Mouse (Mus musculus) spleen, embryonic (tissue): ENCODE data around the gene 4930404N11Rik.

Experiments used
- CTCF ChIA-PET: fragments of 350-600 bp; sonication (Branson Sonifier 250); formaldehyde crosslinking; loops from one replicate; lab custom pipeline; 2022; lab: Charles Lee

Gene 4930404N11Rik

GRCm38 (mm10) chr10:81383802-81384604 is 18.4 kb upstream of the 4930404N11Rik start, which contains the start of the genes Dohh and Gm48551:
TSS of gene Dohh (plus strand) at chr10:81384428.
TSS of gene Gm48551 (plus strand) at chr10:81384466.
- CTCF ChIA-PET, result interaction anchor here (0.9 kb wide), 1 partner anchor 10 kb away, joined by 3 read pairs; no protein-coding TSS in a partner anchor

DNA sequence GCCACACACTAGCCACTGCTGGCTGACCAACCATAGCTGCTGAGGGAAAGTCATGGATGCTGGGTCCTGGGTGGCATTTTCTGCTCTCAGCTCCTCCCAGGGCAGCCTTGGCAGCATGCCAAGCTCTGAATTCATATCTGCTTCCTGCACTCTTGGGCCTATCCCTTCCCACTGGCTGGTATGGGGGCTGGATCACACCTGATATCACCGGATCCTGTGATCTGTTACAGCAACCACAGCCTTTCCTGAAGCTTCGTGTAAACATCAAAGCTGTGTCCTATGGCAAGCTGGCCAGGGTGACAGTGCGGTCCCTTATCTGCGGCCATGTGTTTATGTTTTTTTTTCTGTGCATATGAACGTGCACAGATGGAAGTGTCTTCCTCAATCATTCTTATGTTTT is 16.4 kb upstream of the 4930404N11Rik start:
- CTCF ChIA-PET, result interaction anchor here (0.6 to 1.0 kb wide), 3 partner anchors 22 to 790 kb away, joined by 3 to 4 read pairs (median 3); no protein-coding TSS in a partner anchor

DNA sequence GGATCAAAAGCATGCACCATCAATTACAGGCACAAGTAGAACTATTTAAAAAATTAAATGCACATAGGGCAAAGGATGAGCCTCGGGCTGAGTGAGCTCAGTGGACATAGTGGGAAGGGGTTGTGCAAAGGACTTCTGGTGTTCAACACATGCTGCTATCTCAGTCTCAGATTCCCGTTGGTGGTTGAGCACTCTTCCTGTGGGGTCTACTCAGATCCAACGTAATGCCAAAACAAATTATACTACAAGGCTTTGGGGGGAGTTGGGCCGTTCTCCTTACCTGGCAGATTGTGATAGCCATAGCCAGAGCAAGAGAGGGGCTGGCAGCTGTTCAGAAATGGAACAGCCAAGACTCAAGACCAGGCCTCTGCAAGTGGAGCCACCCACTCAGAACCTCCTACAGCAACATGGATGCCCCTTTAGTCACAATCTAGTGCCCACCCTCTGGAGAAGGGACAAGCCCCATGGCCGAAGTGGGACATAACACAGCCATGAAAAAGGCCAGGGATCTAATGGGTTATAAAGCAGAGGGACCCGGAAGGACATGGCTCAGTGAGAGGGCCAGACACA is 14.3 kb upstream of the 4930404N11Rik start:
- CTCF ChIA-PET, result no interaction called here

- CTCF ChIA-PET, result interaction anchor here (0.6 kb wide), 1 partner anchor 89 kb away, joined by 3 read pairs; no protein-coding TSS in a partner anchor
Observed at GRCm38 (mm10) chr10:81379183-81379553, 13.6 kb upstream of the 4930404N11Rik start.

GRCm38 (mm10) chr10:81378553-81379182 is 13.1 kb upstream of the 4930404N11Rik start:
- CTCF ChIA-PET, result interaction anchor here (0.6 kb wide), 1 partner anchor 88 kb away, joined by 3 read pairs; no protein-coding TSS in a partner anchor

GRCm38 (mm10) chr10:81377793-81378552 is 12.4 kb upstream of the 4930404N11Rik start, which contains the start of gene Fzr1:
TSS of gene Fzr1 (minus strand) at chr10:81378516.
- CTCF ChIA-PET, result interaction anchor here (0.7 kb wide), 1 partner anchor 26 kb away, joined by 3 read pairs; no protein-coding TSS in a partner anchor

- CTCF ChIA-PET, result interaction anchor here (0.7 kb wide), 1 partner anchor 25 kb away, joined by 3 read pairs; no protein-coding TSS in a partner anchor
Observed at GRCm38 (mm10) chr10:81377362-81377664, 11.7 kb upstream of the 4930404N11Rik start.

- CTCF ChIA-PET, result no interaction called here
Observed at GRCm38 (mm10) chr10:81376561-81377361, 11.1 kb upstream of the 4930404N11Rik start.

- CTCF ChIA-PET, result no interaction called here
Observed at GRCm38 (mm10) chr10:81375322-81375721, 9.7 kb upstream of the 4930404N11Rik start.

GRCm38 (mm10) chr10:81367207-81367495 is 1.5 kb upstream of the 4930404N11Rik start:
- CTCF ChIA-PET, result interaction anchor here (1.0 kb wide), 1 partner anchor 13 kb away, joined by 3 read pairs; no protein-coding TSS in a partner anchor

DNA sequence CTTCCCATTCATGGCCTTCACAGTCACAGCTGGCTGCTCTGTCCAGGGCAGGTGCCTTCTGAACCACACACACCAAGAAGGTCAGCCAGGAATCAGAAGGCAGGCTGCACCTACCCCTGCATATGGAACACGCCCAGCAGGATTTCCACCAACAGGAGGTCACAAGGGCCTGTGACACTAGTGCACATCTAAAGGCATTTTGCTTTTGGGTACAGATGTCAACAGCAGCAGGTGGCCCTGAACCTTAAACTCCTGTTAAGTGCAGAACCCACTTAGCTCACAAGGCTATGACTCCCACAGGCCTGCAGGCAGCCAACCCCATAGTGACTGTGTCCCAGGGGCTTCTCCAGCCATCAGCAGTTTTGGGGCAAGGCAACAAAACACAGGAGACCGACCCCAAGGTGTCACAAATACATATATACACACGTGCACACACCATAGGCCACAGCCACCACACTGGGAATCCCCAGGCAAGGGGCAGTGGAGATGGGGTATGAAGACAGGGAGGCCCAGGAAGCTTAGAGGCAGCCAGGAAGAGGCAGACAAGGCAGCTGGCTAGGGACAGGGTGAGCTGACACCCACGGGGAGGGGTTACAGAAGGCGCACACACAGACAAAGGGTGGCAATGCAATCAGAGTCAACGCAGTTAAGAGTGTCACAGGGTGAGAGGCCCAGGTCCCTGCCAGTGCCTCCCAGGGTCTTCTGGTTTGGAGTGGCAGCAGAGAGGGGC is 1.0 kb upstream of the 4930404N11Rik start:
- CTCF ChIA-PET, result interaction anchor here (0.6 to 1.0 kb wide), 2 partner anchors 12 to 136 kb away, joined by 3 to 4 read pairs; no protein-coding TSS in a partner anchor

- CTCF ChIA-PET, result no interaction called here
Observed at GRCm38 (mm10) chr10:81365073-81365472, 543 bp downstream of the 4930404N11Rik start.

- CTCF ChIA-PET, result no interaction called here
Observed at GRCm38 (mm10) chr10:81364666-81365065, 950 bp downstream of the 4930404N11Rik start.

DNA sequence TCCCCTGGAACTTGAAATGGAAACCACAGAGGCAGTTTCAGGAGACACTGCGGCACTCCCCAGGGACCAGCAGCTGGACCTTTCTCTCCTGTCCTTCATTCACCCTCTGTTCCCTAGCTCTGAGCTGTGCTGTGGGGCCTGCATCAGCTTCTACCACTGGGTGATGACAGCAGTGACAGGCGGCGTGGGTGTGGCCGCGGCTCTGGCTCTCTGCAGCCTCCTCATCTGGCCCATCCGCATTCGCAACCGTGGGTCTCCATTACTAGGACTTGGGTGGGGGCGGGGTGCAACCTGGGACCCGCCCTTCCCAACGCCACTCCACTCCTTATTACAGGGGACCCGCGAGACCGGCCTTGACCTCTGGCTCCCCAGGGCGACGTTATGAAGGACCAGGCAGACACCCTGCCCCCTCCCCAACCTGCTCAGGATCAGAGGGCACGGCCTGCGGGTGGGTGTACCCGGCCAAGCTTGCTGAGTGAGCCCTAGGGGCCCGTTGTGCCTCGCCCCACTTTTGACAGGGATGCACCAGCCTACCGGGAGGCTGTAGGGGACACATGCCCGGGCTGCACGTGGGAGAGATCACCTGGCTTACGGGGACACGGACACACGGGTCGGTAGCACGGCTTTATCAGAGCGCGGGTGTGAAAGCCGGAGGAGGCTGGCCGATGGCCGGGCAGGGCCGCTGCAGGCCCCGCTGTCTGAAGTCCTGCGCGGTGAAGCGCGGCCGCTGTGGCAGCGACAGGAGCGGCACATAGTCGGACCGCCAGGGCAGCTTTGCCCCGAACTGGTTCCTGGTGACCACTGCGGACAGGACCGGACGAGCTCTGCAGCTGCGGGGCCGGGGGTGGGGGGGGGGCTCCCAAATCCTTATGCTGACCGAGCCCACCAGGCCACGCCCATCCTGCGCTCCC is 1.9 kb downstream of the 4930404N11Rik start:
- CTCF ChIA-PET, result interaction anchor here (1.1 kb wide), 1 partner anchor 9 kb away, joined by 9 read pairs; no protein-coding TSS in a partner anchor

- CTCF ChIA-PET, result interaction anchor here (0.5 kb wide), 1 partner anchor 997 kb away, joined by 8 read pairs; no protein-coding TSS in a partner anchor
Observed at GRCm38 (mm10) chr10:81362336-81362949, 3.2 kb downstream of the 4930404N11Rik start.

- CTCF ChIA-PET, result interaction anchor here (1.1 kb wide), 1 partner anchor 19 kb away, joined by 3 read pairs; no protein-coding TSS in a partner anchor
Observed at GRCm38 (mm10) chr10:81360721-81361120, 4.9 kb downstream of the 4930404N11Rik start.

DNA sequence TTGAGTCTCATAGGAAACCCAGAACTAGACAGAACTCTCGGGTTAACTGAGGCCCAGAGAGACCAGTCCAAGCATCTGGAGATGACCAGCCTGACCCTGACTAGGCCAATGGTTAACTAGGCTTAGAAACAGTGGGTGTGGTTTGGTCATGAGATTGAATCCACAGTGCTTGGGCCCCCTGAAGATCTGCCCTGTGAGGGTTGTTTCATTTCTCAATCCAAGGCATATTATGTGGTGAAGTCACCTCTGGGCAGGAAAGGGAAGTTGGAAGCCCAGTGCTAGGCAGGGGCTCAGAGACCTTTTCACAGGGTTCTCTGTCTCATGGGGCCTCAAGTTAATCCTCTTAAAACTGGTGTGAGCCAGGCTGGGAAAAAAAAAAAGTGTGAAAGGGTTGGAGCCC is 6.8 kb downstream of the 4930404N11Rik start:
- CTCF ChIA-PET, result no interaction called here

DNA sequence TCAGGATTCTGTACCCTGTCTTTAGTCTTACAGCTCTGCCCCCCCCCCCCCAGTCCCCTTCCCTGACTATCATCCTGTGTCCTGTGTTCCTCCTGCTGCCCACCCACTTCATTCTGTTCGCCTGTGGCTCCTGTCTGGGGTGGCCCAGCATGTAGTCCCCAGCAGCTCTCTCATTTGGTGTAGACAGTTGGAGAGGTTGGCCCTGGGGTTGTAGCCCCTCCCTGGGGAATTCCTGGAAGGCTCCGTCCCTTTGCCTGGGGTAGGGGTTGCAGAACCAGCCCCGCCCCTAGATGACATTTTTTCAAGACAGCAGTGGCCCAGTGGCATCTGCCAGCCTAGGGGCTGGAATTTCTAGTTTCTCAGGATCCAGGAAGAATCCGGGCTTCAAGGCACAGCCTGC is 7.4 kb downstream of the 4930404N11Rik start:
- CTCF ChIA-PET, result interaction anchor here (0.6 kb wide), 1 partner anchor 22 kb away, joined by 3 read pairs; no protein-coding TSS in a partner anchor
